Mouse (Mus musculus) cerebellum, adult 8-10 months (tissue): ENCODE measurements around the gene 4930444G20Rik.
A peak's percentile ranks its signal among the peaks of the same experiment; 100 is the strongest.
"Not testable (repeated sequence)": the region's sequence is repeated elsewhere in the genome, so short reads cannot be mapped to it uniquely, and the experiment has no call there.

Source experiments
- DNase-seq: peaks from one replicate; pipeline ENCODE4 v3.0.0; 2022

The 4930444G20Rik gene

GRCm38 (mm10) chr10:22067979-22068378 is at the start of gene 4930444G20Rik:
4930444G20Rik (minus strand) TSS chr10:22068079.
- DNase-seq, result not testable (repeated sequence)

- no peak for DNase-seq
These were observed 6.7 kb upstream of the 4930444G20Rik start for GRCm38 (mm10) chr10:22074531-22074930.

- DNase-seq, result no peak
These were observed 4.9 kb upstream of the 4930444G20Rik start for GRCm38 (mm10) chr10:22072739-22073138.

GRCm38 (mm10) chr10:22070576-22070975 is 2.7 kb upstream of the 4930444G20Rik start:
- DNase-seq, result no peak

- no peak for DNase-seq
These were observed 2.3 kb upstream of the 4930444G20Rik start for GRCm38 (mm10) chr10:22070168-22070567.

- no peak for DNase-seq
These were observed 8.5 kb downstream of the 4930444G20Rik start for GRCm38 (mm10) chr10:22059415-22059814.

GRCm38 (mm10) chr10:22059026-22059325 is 8.9 kb downstream of the 4930444G20Rik start:
- DNase-seq, result no peak

- peak; percentile 95 for DNase-seq
These were observed 9.5 kb downstream of the 4930444G20Rik start for GRCm38 (mm10) chr10:22058218-22059025.

- DNase-seq, result no peak
These were observed 12.6 kb downstream of the 4930444G20Rik start for GRCm38 (mm10) chr10:22055308-22055707.

GRCm38 (mm10) chr10:22036256-22036655 is 31.6 kb downstream of the 4930444G20Rik start:
- DNase-seq, result peak; percentile 34

- DNase-seq, result peak; percentile 11
These were observed 33.6 kb downstream of the 4930444G20Rik start for GRCm38 (mm10) chr10:22034303-22034702.

- DNase-seq, result no peak
These were observed 49.3 kb downstream of the 4930444G20Rik start for GRCm38 (mm10) chr10:22018618-22019017.

- no peak for DNase-seq
These were observed 50.3 kb downstream of the 4930444G20Rik start for GRCm38 (mm10) chr10:22017469-22018159.
